Mouse (Mus musculus) ES-Bruce4 (cell line): ENCODE data around the gene Ptpn9.

ENCODE experiments used
- CTCF ChIP-seq: IDR thresholded peaks from one replicate; pipeline ENCODE4 v1.8.1; 2011; ENCODE audit warnings: low read depth, low read length
- EP300 ChIP-seq: IDR thresholded peaks from 2 replicates; pipeline ENCODE4 v1.6.1; 2011; ENCODE audit warnings: low read depth, low read length; ENCODE audit not compliant: insufficient read depth
- POLR2A ChIP-seq: IDR thresholded peaks from one replicate; pipeline ENCODE4 v1.8.1; 2011; ENCODE audit warnings: low read length; ENCODE audit not compliant: insufficient read depth

GRCm38 (mm10) chr9:56961591-56961990 lies 33.1 kb upstream of the Ptpn9 start:
- no peak for TF ChIP-seq EP300
- TF ChIP-seq CTCF = no peak
- no peak for TF ChIP-seq POLR2A
